Mouse (Mus musculus) heart, postnatal 0 days (tissue): ENCODE measurements around the gene Kcnd3. TPM values are rescaled to one million over a fixed set of nuclear protein-coding genes. Genes with fewer than 3 reads are reported as not detected.

Source experiments
- ATAC-seq: fragments of 200-750 bp; cut with Nextera tagmentation; 2 replicates; pipeline ENCODE4 v1.8.0; 2017; ENCODE audit warnings: low read depth, moderate number of reproducible peaks, moderate library complexity; ENCODE audit not compliant: insufficient read depth
- DNase-seq: peaks from one replicate; pipeline ENCODE4 v3.0.0-alpha.2; 2016; ENCODE audit warnings: low spot score
- H3K27ac ChIP-seq: fragments of 300-500 bp; sonication (generic); 2 replicates; pipeline ENCODE4 v1.5.1; 2014; ENCODE audit warnings: low read depth, mild to moderate bottlenecking
- H3K27me3 ChIP-seq: fragments of 300-500 bp; sonication (generic); 2 replicates; pipeline ENCODE4 v1.6.1; 2014; ENCODE audit warnings: low read length, mixed read lengths; ENCODE audit not compliant: control insufficient read depth, insufficient read depth
- H3K36me3 ChIP-seq: fragments of 300-500 bp; sonication (generic); replicated peaks from 2 replicates; pipeline ENCODE4 v1.6.1; 2014; ENCODE audit warnings: low read length, mixed read lengths; ENCODE audit not compliant: control insufficient read depth, insufficient read depth
- H3K4me1 ChIP-seq: fragments of 300-500 bp; sonication (generic); 2 replicates; pipeline ENCODE4 v1.6.1; 2014; ENCODE audit warnings: antibody characterized with exemption; ENCODE audit not compliant: control insufficient read depth, insufficient read depth
- H3K4me2 ChIP-seq: fragments of 300-500 bp; sonication (generic); 2 replicates; pipeline ENCODE4 v1.6.1; 2014; ENCODE audit warnings: low read depth, mild to moderate bottlenecking, low read length, moderate library complexity
- H3K4me3 ChIP-seq: fragments of 300-500 bp; sonication (generic); 2 replicates; pipeline ENCODE4 v1.5.1; 2014; ENCODE audit warnings: low read depth, low read length
- H3K9ac ChIP-seq: fragments of 300-500 bp; sonication (generic); replicated peaks from 2 replicates; pipeline ENCODE4 v1.6.1; 2014; ENCODE audit warnings: low read depth, low read length, mixed read lengths
- H3K9me3 ChIP-seq: fragments of 300-500 bp; sonication (generic); replicated peaks from 2 replicates; pipeline ENCODE4 v1.6.1; 2016; ENCODE audit warnings: low read length; ENCODE audit not compliant: control insufficient read depth
- CTCF ChIP-seq: IDR thresholded peaks from 2 replicates; pipeline ENCODE4 v1.5.1; 2016; ENCODE audit warnings: antibody characterized with exemption, control low read depth, low read depth
- EP300 ChIP-seq: IDR thresholded peaks from 2 replicates; pipeline ENCODE4 v1.6.1; 2016; ENCODE audit warnings: antibody characterized with exemption, low read depth
- WGBS: fragments of 180-500 bp; shearing (Covaris S2); extraction: QIAGEN DNeasy Blood & Tissue Kit; methylation state at CpG from one replicate; pipeline ENCODE4 v1.1.7; 2014; 5-methylcytosine and 5-hydroxymethylcytosine counted together
- polyA plus RNA-seq: library from polyadenylated mRNA; unstranded; fragments of >200 nt; fragmentation: Nextera tagmentation; extraction: Ambion mirVana; gene quantifications from 2 replicates; pipeline ENCODE4 v1.2.1, GENCODE M21; 2015
- total RNA-seq: library from RNA; depleted of rRNA; stranded (reverse); fragments of >200 nt; gene quantifications from 2 replicates; pipeline ENCODE4 v1.2.3, GENCODE M21; 2014; ENCODE audit warnings: low replicate concordance

Kcnd3 gene
- total and polyA plus RNA-seq, 2 experiments from 2014 or later, result 0.27 to 2.4 TPM

DNA sequence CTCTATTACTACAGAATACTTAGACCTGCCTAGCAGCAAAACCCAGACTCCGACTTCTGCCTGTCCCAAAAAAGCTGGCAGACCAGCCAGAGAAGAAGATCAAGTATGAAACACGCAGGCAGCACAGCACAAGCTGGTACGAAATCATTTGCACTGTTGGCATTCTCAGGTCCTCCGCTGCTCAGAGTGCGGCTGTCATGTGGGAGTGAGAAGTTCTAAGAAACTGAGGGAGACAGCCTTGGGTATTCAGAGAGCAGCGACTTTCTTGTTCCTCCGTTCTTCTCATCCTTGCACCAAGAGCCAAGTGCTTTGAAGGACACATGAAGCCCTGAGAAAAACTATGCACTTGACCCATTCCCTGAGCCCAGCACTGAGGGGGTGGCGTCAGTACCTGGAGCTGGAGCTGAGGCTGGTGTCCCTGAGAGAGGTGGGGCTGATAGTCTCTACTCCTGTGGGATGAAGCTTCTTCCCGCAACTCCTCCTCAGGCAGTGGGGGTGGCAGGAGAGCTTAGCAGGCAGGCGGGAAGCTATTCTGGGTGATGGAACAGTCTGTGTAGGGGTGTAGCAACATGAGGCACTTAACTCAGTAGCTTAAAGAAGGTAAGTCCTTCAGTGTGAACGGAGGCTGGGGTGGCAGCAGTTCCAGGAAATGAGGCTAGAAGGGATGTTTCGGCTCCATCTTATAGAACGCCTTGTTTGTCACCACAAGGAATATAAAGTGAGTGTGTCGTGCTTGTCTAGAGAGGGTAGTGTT lies 241.4 kb downstream of the Kcnd3 start:
- no peak for ATAC-seq
- 61% methylated on average over 14 of the region's 14 CpGs for WGBS
- DNase-seq, result no peak

DNA sequence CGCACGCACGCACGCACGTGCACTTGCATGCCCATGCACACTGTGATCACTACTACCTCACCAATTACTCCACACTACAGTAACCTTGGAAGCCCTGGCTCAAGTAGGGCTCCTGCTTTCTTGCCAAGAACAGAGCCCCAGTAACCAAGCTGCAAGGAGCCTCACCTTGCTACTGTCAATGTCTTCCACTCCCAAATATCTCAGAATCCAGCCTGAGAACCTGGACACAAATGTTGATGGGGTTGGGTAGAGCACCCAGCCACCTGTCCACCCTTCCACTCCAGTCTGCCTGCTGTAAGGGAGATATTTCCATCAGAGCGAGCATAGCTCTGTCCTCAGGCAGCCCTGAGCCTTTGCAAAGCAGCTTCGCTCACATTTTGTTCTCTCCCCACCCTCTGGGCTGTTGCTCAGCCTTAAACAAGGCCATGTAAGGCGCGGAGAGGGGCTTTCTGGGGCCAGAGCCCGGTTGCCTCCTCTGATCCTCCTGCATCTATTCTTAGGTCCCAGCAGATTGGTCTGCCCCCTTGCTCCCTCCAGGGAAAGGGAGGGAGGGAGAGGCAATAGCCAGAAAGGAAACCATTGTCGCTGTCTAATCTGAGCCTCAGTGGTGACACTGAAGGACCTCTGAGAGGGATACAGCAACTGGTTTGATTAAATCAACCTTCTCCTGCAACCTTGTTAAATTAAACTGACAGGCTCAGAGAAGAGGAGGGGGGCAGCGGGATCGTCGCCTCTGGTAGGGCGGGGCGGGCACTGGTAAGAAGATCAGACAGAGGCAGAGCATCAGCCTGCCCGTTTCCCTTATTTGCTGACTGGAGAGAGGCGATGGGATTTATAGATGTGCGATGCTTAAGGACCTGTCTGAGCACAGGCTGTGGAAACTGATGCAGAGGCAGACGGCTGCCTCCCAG lies 243.6 kb downstream of the Kcnd3 start:
- Histone ChIP-seq H3K9ac (peak overlapping the region; percentile 24; the same call in 1 of the 2 replicates), H3K4me3 (peak overlapping the region; percentile 26), H3K9me3 (no peaks in the 10 kb centered on the region), H3K36me3 (no peaks in the 10 kb centered on the region), H3K4me2 (peak overlapping the region; percentile 43), H3K4me1 (peaks cover 54% of the 10 kb centered on the region), H3K27ac (peak overlapping the region; percentile 95), H3K27me3 (no peaks in the 10 kb centered on the region)
- peak; percentile 85 for ATAC-seq
- TF ChIP-seq CTCF (peak; percentile 3; the same call in 1 of the 2 replicates), EP300 (no peak; the same call in 1 of the 2 replicates)
- WGBS, result 24% methylated on average over 20 of the region's 20 CpGs
- peak; percentile 94 for DNase-seq

More for the DNA sequence above, 241.4 kb downstream of the Kcnd3 start:
- Histone ChIP-seq H3K9ac (no peak overlapping the region), H3K9me3 (no peaks in the 10 kb centered on the region), H3K4me3 (no peak overlapping the region), H3K36me3 (no peaks in the 10 kb centered on the region), H3K4me1 (peaks cover 41% of the 10 kb centered on the region), H3K27me3 (no peaks in the 10 kb centered on the region), H3K27ac (no peak overlapping the region), H3K4me2 (no peak overlapping the region)
- TF ChIP-seq CTCF (no peak), EP300 (no peak)

DNA sequence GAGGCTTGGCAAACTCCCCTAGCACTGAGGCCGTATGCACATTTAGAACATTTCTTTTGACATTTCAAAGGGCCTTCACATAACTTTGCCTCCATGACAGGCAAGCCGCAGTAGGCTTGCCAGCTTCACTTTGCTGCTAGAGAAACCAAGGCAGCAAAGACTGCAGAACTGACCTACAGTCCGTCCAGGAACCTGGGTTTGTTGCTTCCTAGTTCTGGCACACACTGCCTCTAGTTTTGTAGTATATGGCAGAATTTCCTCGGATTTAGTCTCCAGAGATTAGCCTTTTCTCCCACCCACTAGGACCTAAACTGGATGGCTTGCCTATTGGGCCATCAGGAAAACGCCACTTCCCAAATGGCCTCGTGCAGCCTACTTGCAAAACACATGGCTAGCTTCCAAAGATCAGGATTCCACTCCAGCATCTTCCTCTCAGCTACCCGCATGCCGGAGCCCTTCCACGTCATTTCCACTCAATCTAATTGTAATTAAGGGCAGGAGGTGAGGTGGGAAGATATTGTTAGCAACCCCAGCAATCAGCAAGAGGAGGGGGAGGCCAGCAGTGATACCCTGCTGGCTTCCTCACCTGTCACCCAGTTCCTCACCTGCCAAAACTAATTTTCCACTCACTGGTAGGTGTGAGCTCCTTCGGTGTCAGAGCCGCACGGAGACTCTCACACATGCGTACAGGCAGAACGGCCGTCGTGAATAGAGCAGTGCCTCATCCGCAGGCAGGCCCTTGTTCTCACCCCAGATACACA lies 244.4 kb downstream of the Kcnd3 start:
- Histone ChIP-seq H3K9ac (peak overlapping the region; percentile 24; the same call in 1 of the 2 replicates), H3K36me3 (no peaks in the 10 kb centered on the region), H3K27ac (peak overlapping the region; percentile 95), H3K4me2 (peak overlapping the region; percentile 43), H3K27me3 (no peaks in the 10 kb centered on the region), H3K9me3 (no peaks in the 10 kb centered on the region), H3K4me3 (no peak overlapping the region), H3K4me1 (peaks cover 62% of the 10 kb centered on the region)
- ATAC-seq, result no peak
- TF ChIP-seq CTCF (no peak), EP300 (no peak)
- DNase-seq, result no peak
- 55% methylated on average over 17 of the region's 17 CpGs for WGBS

DNA sequence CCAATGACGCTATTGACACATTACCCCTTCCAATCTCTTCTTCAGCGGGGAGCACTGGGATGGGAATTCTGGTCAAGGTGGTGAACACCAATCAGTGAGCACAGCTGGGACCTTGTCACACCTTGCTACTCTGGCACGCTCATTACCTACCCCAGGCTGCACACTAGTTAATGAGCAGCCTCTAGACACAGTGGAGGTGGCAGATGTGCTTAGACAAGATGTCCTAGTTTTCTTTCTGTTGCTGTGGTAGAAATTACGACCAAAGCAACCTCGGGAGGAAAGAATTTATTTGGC lies 245.0 kb downstream of the Kcnd3 start:
- no peak for TF ChIP-seq EP300
- TF ChIP-seq CTCF, result no peak
- ATAC-seq (no peak), DNase-seq (no peak)
- Histone ChIP-seq H3K36me3 (no peaks in the 10 kb centered on the region), H3K4me3 (no peak overlapping the region), H3K27me3 (no peaks in the 10 kb centered on the region), H3K9ac (no peak overlapping the region), H3K4me2 (no peak overlapping the region), H3K9me3 (no peaks in the 10 kb centered on the region), H3K27ac (no peak overlapping the region), H3K4me1 (peaks cover 68% of the 10 kb centered on the region)
- 86% methylated on average over 5 of the region's 5 CpGs for WGBS

DNA sequence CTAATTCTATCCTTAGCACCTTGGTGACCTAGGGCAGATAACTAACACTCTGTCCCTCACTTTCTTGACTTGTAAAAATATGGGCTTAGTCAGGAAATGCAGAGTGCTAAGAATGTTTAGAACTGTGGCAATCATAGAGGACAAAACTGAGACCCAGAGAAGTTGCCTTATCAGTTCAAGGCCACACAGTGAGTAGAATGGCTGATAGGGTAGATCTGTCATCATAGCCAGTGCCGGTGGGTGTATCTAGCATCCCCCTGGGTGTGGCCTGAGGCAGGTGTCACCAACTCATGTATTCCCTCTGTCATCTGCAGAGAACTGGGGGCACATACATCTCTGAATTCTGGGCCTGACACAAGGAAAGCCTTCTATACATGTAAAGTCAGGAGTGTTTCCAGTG lies 246.2 kb downstream of the Kcnd3 start:
- Histone ChIP-seq H3K27me3 (no peaks in the 10 kb centered on the region), H3K27ac (0 out of 2 replicates have a peak overlapping the region, but pooled peaks have one; percentile 75), H3K9me3 (no peaks in the 10 kb centered on the region), H3K4me3 (no peak overlapping the region), H3K4me2 (no peak overlapping the region), H3K9ac (no peak overlapping the region), H3K4me1 (peaks cover 69% of the 10 kb centered on the region), H3K36me3 (no peaks in the 10 kb centered on the region)
- no peak for TF ChIP-seq CTCF
- no peak for TF ChIP-seq EP300
- WGBS, result 64% methylated on average over 1 of the region's 1 CpGs
- ATAC-seq (no peak), DNase-seq (no peak)
